Mouse (Mus musculus) testis, adult 2 months (tissue): ENCODE data around the gene Pmis2.

Experiments used
- CTCF ChIP-seq: fragments of 200-500 bp; IDR thresholded peaks from 2 replicates; pipeline ENCODE4 v1.5.1; 2012; ENCODE audit warnings: low read depth, mild to moderate bottlenecking, inconsistent platforms, low read length, moderate library complexity; ENCODE audit not compliant: control insufficient read depth, insufficient read depth, insufficient replicate concordance
- POLR2A ChIP-seq: fragments of 200-500 bp; IDR thresholded peaks from 2 replicates; pipeline ENCODE4 v1.6.1; 2012; ENCODE audit warnings: low read depth, mild to moderate bottlenecking, inconsistent platforms, low read length, moderate library complexity; ENCODE audit not compliant: control insufficient read depth

- no peak for TF ChIP-seq POLR2A
- no peak for TF ChIP-seq CTCF
These were observed 48.3 kb upstream of the Pmis2 start for GRCm38 (mm10) chr7:30719669-30720068.
